In genomic region chr6:67036837-67037628, GRCm38 (mm10) we compare ENCODE assay signal across 7 mouse cellular contexts. TPM values are rescaled to one million over a fixed set of nuclear protein-coding genes. Genes with fewer than 3 reads are reported as not detected.
A peak's percentile ranks its signal among the peaks of the same experiment; 100 is the strongest.
DNase-seq lines count a peak whose midpoint lies in the region; ATAC-seq lines count a peak whose summit lies in the region.

Gene Gadd45a, minus strand, starts transcription at chr6:67037457.

- peak within 1 kb of the TSS; percentile 57 for H3K4me2 ChIP-seq in embryonic facial prominence, embryonic 12.5 days (replicated peaks)
- peak within 1 kb of the TSS; percentile 61 for H3K4me2 ChIP-seq in limb, embryonic 11.5 days (ENCODE audit: low read depth, severe bottlenecking)
- H3K4me2 ChIP-seq in midbrain, embryonic 14.5 days (ENCODE audit: low read length): peak within 1 kb of the TSS; percentile 68

- 0 out of 2 replicates have a peak, but pooled peaks cover 2% of the 10 kb centered on the region for H3K4me1 ChIP-seq in embryonic facial prominence, embryonic 12.5 days
- H3K4me1 ChIP-seq in limb, embryonic 11.5 days (ENCODE audit: control insufficient read depth, insufficient read depth, low read length): peaks cover 2% of the 10 kb centered on the region; the same call in 1 of the 2 replicates
- peaks cover 17% of the 10 kb centered on the region for H3K4me1 ChIP-seq in midbrain, embryonic 14.5 days (ENCODE audit: control insufficient read depth, insufficient read depth, low read length)

- H3K36me3 ChIP-seq in embryonic facial prominence, embryonic 12.5 days: no peaks in the 10 kb centered on the region
- no peaks in the 10 kb centered on the region for H3K36me3 ChIP-seq in limb, embryonic 11.5 days (ENCODE audit: control insufficient read depth, insufficient read depth, low read length)
- H3K36me3 ChIP-seq in midbrain, embryonic 14.5 days (ENCODE audit: control insufficient read depth, insufficient read depth, low read length): no peaks in the 10 kb centered on the region

- no peaks in the 10 kb centered on the region for H3K27me3 ChIP-seq in embryonic facial prominence, embryonic 12.5 days
- H3K27me3 ChIP-seq in limb, embryonic 11.5 days (ENCODE audit: control insufficient read depth, insufficient read depth, low read length): no peaks in the 10 kb centered on the region
- H3K27me3 ChIP-seq in midbrain, embryonic 14.5 days (ENCODE audit: control insufficient read depth, insufficient read depth, low read length): no peaks in the 10 kb centered on the region

- no peaks in the 10 kb centered on the region for H3K9me3 ChIP-seq in embryonic facial prominence, embryonic 12.5 days
- H3K9me3 ChIP-seq in limb, embryonic 11.5 days (ENCODE audit: control insufficient read depth, low read length): no peaks in the 10 kb centered on the region
- H3K9me3 ChIP-seq in midbrain, embryonic 14.5 days (ENCODE audit: control insufficient read depth, low read length): no peaks in the 10 kb centered on the region

- H3K27ac ChIP-seq in embryonic facial prominence, embryonic 12.5 days: peak within 1 kb of the TSS; percentile 94
- H3K27ac ChIP-seq in limb, embryonic 11.5 days (replicated peaks; ENCODE audit: low read depth, low read length): peak within 1 kb of the TSS; percentile 89
- peak within 1 kb of the TSS; percentile 91 for H3K27ac ChIP-seq in midbrain, embryonic 14.5 days (replicated peaks; ENCODE audit: low read depth, low read length)

- DNase-seq in adrenal gland, postnatal 25 days: peak; percentile 98
- peak; percentile 100 for DNase-seq in heart, adult 11 months
- peak; percentile 97 for DNase-seq in kidney, adult 18-20 months
- peak; percentile 94 for DNase-seq in limb, embryonic 11.5 days (ENCODE audit: low spot score)
- peak; percentile 95 for DNase-seq in midbrain, embryonic 14.5 days
- DNase-seq in spleen, adult 18-20 months: peak; percentile 88 to 91

- H3K9ac ChIP-seq in embryonic facial prominence, embryonic 12.5 days: peak within 1 kb of the TSS; percentile 80
- H3K9ac ChIP-seq in limb, embryonic 11.5 days (ENCODE audit: low read length): peak within 1 kb of the TSS; percentile 85
- peak within 1 kb of the TSS; percentile 90 for H3K9ac ChIP-seq in midbrain, embryonic 14.5 days (replicated peaks; ENCODE audit: low read length)

- WGBS in embryonic facial prominence, embryonic 12.5 days: under 1% methylated on average over 68 of the region's 69 CpGs
- under 1% methylated on average over 66 of the region's 69 CpGs for WGBS in limb, embryonic 11.5 days
- WGBS in midbrain, embryonic 14.5 days: under 1% methylated on average over 69 of the region's 69 CpGs

- ATAC-seq in embryonic facial prominence, embryonic 12.5 days (ENCODE audit: insufficient number of reproducible peaks, insufficient read depth, low FRiP score, low TSS enrichment): peak; percentile 99
- ATAC-seq in limb, embryonic 11.5 days (ENCODE audit: insufficient number of reproducible peaks, low FRiP score, low TSS enrichment, low read depth): peak; percentile 98
- peak; percentile 97 for ATAC-seq in midbrain, embryonic 14.5 days (ENCODE audit: low FRiP score, low TSS enrichment)

- H3K4me3 ChIP-seq in embryonic facial prominence, embryonic 12.5 days: peak within 1 kb of the TSS; percentile 80
- peak within 1 kb of the TSS; percentile 84 for H3K4me3 ChIP-seq in limb, embryonic 11.5 days (ENCODE audit: low read depth, low read length)
- peak within 1 kb of the TSS; percentile 78 for H3K4me3 ChIP-seq in midbrain, embryonic 14.5 days (replicated peaks; ENCODE audit: low read depth, low read length)

RNA-seq across cellular contexts. Expression of gene Gadd45a, which starts in this region (rescaled TPM):
- total RNA-seq in adrenal gland, postnatal 25 days (2021): 42.2 and 61.9 TPM in 2 replicates
- polyA plus RNA-seq in embryonic facial prominence, embryonic 12.5 days (2016; fragmentation: Nextera tagmentation; extraction: Ambion mirVana): 25.8 and 33.0 TPM in 2 replicates
- polyA plus RNA-seq in limb, embryonic 11.5 days (2014; fragmentation: Nextera tagmentation; extraction: Ambion mirVana): 17.6 and 21.1 TPM in 2 replicates
- 13.7 and 18.6 TPM in 2 replicates for polyA plus RNA-seq in midbrain, embryonic 14.5 days (2014; fragmentation: Nextera tagmentation; extraction: Ambion mirVana)

Comparison
In these comparisons a context has a peak if more than half of its experiments do, and no peak if none do; other contexts are left out.
1. Peak in every context shown above with its lines: DNase-seq, ATAC-seq, H3K4me3 ChIP-seq and H3K27ac ChIP-seq.